Mouse (Mus musculus) embryo, embryonic 10.5 days (tissue): ENCODE results near the gene Ipmk.
A peak's percentile ranks its signal among the peaks of the same experiment; 100 is the strongest.
"Not testable (repeated sequence)": the region's sequence is repeated elsewhere in the genome, so short reads cannot be mapped to it uniquely, and the experiment has no call there.

Source experiments
- DNase-seq: peaks from one replicate; pipeline ENCODE4 v3.0.0-alpha.2; 2015; ENCODE audit warnings: low spot score

Gene Ipmk

DNA sequence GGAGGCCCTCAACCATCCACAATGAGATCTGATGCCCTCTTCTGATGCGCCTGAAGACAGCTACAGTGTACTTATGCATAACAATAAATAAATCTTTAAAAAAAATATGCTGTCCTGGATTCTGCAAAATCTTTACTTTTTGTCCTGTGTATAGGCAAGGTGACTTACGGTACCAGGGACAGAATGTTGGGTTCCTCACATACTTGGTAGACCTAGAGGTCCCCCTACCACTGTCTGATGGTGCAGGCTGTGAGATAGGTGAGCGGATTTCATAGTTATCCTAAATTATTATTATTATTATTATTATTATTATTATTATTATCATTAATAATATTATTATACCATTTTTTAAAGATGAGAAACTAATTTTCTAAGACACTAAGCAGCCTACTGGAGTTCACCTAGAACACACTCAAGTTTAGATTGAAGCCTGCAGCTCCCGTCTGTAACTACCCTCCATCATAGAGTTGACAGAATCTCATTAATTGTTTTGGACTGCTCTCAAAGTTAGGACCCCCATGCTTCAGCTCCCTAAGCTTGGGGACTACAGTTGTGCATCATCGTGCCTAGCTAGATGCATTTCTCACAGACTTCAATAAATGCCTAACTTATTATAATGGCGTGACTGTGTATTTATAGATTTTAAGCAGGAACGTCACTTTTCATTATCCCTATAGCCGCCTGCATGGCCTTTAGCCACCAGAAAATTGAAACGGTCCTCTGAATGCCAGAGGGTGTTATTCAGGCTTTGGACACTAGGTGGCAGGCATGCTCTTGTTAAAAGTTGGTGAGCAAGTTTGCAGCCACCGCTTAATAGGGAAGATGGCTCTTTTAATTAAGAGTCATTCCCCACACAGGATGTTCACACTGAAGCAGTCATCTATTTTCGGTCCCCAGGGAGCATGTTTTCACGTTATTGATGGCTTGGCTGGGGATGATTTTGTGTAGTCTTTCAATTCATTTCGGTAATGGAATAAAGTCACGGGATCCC lies 74.8 kb downstream of the Ipmk start:
- peak; percentile 90 for DNase-seq

GRCm38 (mm10) chr10:71426740-71427139 lies 79.2 kb downstream of the Ipmk start:
- no peak for DNase-seq

DNA sequence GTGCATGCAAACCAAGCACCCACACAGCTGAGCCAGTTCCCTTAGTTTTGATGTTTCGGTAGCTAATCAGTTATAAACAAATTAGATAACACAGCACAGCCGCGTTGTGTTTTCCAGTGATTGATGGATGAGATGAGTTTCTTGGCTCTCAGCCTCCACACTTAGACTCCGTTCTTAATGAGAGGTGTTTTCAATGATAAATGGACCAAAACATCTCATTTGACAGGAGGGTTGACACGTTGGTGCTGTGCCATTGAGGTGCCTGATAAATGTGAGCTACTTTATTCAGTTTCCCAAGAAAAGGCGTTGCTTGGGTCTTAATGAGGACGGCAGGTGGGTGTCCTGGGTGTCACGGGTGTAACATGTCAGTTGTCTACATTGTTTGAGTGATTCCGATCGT lies 79.8 kb downstream of the Ipmk start:
- DNase-seq = no peak

DNA sequence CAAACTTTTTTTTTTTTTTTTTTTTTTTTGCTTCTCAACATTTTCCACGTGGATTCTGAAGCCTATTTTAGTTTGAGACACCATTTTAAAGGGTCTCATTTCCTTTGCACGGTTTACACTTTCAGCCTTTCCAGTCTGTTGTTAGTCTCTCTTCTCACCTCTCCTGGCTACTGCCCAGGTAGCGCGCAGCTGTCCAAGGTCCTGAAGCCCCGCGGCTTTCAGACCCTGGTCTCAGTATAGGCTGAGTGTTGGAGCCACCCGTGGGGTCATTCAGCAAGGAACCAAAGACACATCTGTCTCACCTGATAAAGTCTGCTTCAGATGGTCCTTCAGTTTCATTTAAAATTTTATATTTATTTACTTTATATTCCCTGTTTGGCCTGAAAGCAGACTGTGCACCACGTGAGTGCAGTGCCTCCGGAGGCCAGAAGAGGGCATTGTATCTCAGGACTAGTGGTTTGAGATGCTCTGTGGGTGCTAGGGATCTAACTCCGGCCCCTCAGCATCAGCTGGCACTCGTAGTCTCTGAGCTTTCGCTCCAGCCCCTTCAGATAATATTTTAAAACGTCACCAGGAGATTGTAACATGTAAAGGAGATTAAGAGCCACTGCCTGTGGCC lies 80.8 kb downstream of the Ipmk start:
- no peak for DNase-seq

GRCm38 (mm10) chr10:71430661-71431060 lies 83.1 kb downstream of the Ipmk start:
- DNase-seq = no peak

- DNase-seq = no peak
Measured at GRCm38 (mm10) chr10:71443086-71443485, 95.5 kb downstream of the Ipmk start.

DNA sequence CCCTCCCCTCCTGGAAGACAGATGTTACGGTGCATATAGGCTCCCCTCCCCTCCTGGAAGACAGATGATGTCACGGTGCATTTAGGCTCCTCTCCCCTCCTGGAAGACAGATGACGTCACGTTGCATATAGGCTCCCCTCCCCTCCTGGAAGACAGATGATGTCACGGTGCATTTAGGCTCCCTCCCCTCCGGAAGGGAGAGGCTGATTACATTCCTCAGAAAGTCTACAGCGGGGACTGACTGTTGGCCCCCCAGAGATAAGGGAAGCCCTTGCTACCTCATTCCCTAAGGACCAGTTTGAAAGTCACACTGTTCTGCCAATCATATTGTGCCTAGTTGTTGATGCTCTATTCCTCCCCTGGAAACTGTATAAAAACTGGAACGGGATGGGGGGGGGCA lies 100.1 kb downstream of the Ipmk start:
- no peak for DNase-seq

DNA sequence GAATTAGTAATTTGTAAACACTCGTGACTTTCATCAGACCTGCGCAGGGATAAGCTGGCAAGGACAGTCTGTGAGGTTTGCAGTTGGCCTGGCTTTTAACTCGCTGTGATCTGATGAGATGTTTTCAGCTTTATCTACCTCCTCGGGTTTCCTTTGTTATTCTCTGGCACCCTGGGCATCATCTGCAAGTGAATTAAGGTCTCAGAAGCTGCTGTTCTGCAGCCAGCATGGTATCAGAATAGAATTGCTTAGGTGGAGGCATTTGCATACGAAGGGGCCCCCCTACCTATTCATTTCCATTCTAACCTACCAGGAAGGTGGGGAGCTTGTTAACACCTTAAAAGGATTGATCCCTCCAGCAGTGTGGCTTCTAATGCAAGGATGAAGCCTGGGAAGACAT lies 100.7 kb downstream of the Ipmk start:
- DNase-seq = no peak

DNA sequence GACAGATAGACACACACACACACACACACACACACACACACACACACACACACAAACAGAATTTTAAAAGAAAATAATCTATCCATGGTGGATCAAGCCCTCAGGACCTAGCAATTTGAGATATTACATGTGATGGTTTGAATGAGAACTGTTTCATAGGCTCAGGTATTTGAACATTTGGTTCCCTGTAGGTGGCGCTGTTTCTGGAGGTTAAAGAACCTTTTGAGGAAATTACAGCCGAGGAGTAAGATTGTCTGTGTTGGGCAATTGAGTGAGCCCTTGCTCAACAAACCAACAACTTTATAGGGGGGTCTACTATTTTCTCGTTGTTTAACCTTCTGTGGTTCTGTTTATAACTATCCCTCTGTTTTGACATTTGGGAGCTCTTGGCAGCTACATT lies 107.8 kb downstream of the Ipmk start:
- DNase-seq = no peak

DNA sequence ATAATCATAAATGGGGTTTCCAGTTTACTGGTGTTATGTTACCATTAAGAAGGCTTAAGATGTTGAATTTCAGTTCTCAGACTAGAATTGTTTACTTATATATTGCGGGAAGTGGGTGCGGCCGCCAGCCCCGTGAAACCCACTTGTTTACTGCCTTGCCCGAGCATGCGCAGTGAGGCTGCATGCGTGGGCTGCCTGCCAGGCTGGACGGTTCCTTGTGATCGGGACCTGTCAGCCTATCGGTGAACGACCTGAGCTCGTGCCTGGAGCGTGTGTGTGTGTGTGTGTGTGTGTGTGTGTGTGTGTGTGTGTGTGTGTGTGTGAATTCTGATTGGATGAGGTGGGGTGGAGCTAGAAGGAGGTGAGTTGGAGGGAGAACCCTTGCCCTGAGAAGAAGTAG lies 114.8 kb downstream of the Ipmk start:
- DNase-seq = not testable (repeated sequence)

DNA sequence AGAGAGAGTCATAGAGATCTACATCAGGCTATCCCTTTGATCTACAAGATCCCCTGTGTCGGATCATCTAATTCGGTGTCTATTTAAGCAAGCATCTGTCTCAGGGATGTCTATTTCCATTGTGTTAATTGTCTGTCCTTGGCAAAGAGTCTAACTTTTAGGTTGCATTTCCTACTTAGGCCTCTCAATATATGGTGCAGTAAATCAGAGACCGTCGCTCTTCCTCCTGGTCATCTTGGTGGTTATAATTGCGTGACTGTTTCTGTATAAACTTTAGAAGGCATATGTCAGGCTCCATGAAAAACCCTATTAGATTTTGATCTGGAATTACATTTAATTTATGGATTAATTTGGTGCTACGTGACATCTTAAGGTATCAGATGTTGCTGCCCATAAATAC lies 116.9 kb downstream of the Ipmk start:
- no peak for DNase-seq

- DNase-seq = no peak
Measured at GRCm38 (mm10) chr10:71468315-71468714, 120.8 kb downstream of the Ipmk start.

DNA sequence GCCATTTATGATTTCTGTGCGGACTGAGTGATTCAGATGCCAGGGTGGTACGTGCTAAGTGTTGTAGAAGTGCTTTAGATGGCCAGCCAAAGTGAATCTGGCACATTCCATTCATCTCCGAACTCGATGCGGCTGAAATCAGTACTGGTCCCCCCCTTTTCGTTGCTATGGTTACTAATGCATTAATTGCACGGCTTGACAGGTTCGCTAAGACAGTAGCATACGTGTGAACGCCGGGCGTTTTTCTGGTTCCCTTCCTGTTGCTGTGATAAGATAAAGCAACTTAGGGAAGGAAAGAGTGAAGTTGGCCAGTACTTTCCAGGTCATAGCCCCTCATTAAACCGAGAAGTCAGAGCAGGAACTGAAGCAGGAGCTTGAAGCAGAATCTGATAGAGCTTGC lies 122.2 kb downstream of the Ipmk start:
- DNase-seq = no peak

- DNase-seq = no peak
Measured at GRCm38 (mm10) chr10:71472033-71472432, 124.5 kb downstream of the Ipmk start.

DNA sequence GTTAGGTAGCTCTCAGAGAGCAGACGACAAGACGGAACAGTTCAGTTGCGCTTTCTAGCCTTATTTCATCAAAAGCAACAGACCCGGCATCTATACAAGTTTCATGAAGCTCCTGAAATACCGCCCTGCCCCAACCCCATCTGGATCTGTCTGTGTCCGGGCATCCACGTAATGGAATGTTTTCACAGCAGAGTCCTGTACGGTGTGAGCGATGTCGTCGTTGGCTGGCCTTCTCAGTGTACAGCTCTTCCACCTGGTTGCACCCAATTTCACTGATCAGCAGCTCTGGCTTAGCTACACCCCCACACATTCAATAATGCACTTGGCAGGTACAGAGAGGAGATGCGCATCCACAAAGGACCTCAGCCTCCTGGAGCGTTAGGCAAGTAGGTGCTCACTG lies 126.0 kb downstream of the Ipmk start:
- no peak for DNase-seq

- no peak for DNase-seq
Measured at GRCm38 (mm10) chr10:71476471-71477080, 129.0 kb downstream of the Ipmk start.

DNA sequence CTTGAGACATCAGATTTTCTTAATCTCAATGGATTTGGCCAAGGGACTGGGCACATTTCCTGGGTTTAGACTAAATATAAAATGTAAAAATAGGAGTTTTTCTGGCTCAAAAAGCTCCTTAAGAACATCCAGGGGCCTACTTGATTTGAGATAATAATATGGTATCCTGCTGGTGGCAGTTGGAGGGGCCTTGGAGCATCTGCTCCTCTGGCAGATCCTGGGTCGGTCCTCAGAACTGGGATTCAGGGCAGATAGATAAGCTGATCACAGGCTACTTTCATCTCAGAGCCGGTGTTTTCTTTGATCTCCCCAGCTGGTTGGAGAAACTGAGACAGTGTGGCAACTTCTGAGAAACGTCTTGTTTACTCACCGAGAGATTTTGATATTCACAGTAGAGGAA lies 129.6 kb downstream of the Ipmk start:
- DNase-seq = no peak

- DNase-seq = peak; percentile 88
Measured at GRCm38 (mm10) chr10:71479700-71480325, 132.2 kb downstream of the Ipmk start.
